Mouse (Mus musculus): ENCODE measurements at regions not wholly inside any gene's neighbourhood (a gene's known extent, or its start where the extent isn't known, plus 50 kb on each side); places are given as distances from the start of the nearest gene placed in this dataset.

DNA sequence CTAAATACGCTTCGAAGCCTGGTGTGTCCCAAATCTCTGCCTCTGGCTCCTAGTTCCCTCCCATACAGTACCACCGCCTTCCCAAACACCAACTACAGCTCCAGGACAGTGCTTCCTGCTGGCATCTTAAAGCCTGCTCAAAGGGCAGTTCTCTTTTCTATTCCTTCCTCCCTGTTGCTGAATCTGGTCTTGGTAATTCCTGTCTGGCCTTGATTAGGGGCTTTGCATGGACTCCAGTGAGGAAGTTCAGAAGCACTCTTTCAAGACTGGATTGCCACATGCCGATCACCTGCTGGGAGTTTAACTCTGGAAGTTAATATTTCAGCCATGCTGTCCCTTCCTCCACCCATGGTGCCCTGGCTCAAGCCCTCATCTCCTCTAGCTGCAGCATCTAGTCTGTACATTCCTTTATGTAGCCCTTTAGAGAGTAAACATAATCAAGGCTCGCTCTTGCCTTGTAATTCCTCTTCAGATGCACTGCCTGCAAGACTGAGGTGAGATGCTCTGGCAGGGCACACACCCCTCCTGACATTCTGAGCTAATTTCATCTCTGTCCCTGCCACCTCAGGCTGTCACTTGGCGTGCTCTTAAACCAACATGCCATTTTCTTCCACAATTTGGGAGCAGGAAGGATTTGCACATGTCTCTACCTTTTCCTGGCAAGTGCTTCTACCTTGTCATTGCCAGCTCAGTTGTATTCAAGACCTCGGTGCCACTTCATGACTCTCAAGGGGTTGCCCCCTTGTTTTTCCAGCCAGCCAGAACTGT lies 148.8 kb upstream of the Bcl6 start:
- TF ChIP-seq CTCF (IDR thresholded peaks at IDR 0.05; ENCODE audit: borderline replicate concordance, insufficient read depth, low read length) (no peak), POLR2A (IDR thresholded peaks at IDR 0.05; ENCODE audit: low read depth, low read length) (no peak)

All from embryonic fibroblast, embryonic 13.5 days (primary cell).